Mouse (Mus musculus): ENCODE results near the gene Egfem1.
A peak's percentile ranks its signal among the peaks of the same experiment; 100 is the strongest.

Egfem1 gene

GRCm38 (mm10) chr3:29292251-29292650 is 210.4 kb downstream of the Egfem1 start:
- no peak for TF ChIP-seq POU5F1 (IDR thresholded peaks at IDR 0.05; ENCODE audit: borderline replicate concordance, low read length)
- TF ChIP-seq NANOG (IDR thresholded peaks at IDR 0.05; ENCODE audit: borderline replicate concordance, low read length), result no peak
- TF ChIP-seq CTCF (conservative IDR thresholded peaks at IDR 0.05; ENCODE audit: low read length), result no peak

GRCm38 (mm10) chr3:29293230-29293629 is 211.4 kb downstream of the Egfem1 start:
- Histone ChIP-seq H3K27me3 (ENCODE audit: insufficient read depth, low read length) (no peaks in the 10 kb centered on the region), H3K36me3 (ENCODE audit: insufficient read depth, low read length) (no peaks in the 10 kb centered on the region), H3K4me1 (replicated peaks; ENCODE audit: low read depth, low read length) (no peaks in the 10 kb centered on the region), H3K4me3 (replicated peaks; ENCODE audit: low read length) (no peak overlapping the region), H3K9me3 (ENCODE audit: low read length) (no peaks in the 10 kb centered on the region)
- no peak for TF ChIP-seq POU5F1 (IDR thresholded peaks at IDR 0.05; ENCODE audit: borderline replicate concordance, low read length)
- TF ChIP-seq CTCF (conservative IDR thresholded peaks at IDR 0.05; ENCODE audit: low read length), result no peak
- TF ChIP-seq NANOG (IDR thresholded peaks at IDR 0.05; ENCODE audit: borderline replicate concordance, low read length), result no peak

More at GRCm38 (mm10) chr3:29292251-29292650, 210.4 kb downstream of the Egfem1 start:
- Histone ChIP-seq H3K4me3 (replicated peaks; ENCODE audit: low read length) (no peak overlapping the region), H3K36me3 (ENCODE audit: insufficient read depth, low read length) (no peaks in the 10 kb centered on the region), H3K27me3 (ENCODE audit: insufficient read depth, low read length) (no peaks in the 10 kb centered on the region), H3K9me3 (ENCODE audit: low read length) (no peaks in the 10 kb centered on the region), H3K4me1 (replicated peaks; ENCODE audit: low read depth, low read length) (no peaks in the 10 kb centered on the region)

- no peak for TF ChIP-seq NANOG (IDR thresholded peaks at IDR 0.05; ENCODE audit: borderline replicate concordance, low read length)
- no peak for TF ChIP-seq POU5F1 (IDR thresholded peaks at IDR 0.05; ENCODE audit: borderline replicate concordance, low read length)
- TF ChIP-seq CTCF (conservative IDR thresholded peaks at IDR 0.05; ENCODE audit: low read length), result no peak
- Histone ChIP-seq H3K9me3 (ENCODE audit: low read length) (no peaks in the 10 kb centered on the region), H3K27me3 (ENCODE audit: insufficient read depth, low read length) (no peaks in the 10 kb centered on the region), H3K4me3 (replicated peaks; ENCODE audit: low read length) (no peak overlapping the region), H3K4me1 (replicated peaks; ENCODE audit: low read depth, low read length) (no peaks in the 10 kb centered on the region), H3K36me3 (ENCODE audit: insufficient read depth, low read length) (no peaks in the 10 kb centered on the region)
These were observed 260.5 kb downstream of the Egfem1 start for GRCm38 (mm10) chr3:29342223-29342791.

DNA sequence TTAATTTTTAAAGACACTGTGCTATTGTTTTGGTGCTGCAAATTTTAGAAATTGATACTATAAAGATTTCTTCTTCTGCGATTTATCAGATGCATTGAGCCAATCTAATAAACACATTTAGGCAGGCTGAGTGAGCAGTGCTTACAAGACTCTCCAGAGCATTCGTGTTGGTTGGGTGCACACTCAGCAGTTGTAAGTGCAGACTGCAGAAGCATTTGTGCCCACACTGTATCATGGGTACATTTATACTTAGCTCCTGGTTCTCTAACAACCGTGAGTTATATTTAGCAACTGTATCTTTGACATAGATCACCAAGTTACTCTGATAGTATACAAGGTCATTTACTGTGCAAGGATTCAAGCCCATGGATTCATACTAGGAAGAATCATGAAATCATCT is 264.0 kb downstream of the Egfem1 start:
- Histone ChIP-seq H3K9me3 (ENCODE audit: low read length) (no peaks in the 10 kb centered on the region), H3K27me3 (ENCODE audit: insufficient read depth, low read length) (no peaks in the 10 kb centered on the region), H3K36me3 (ENCODE audit: insufficient read depth, low read length) (no peaks in the 10 kb centered on the region), H3K4me3 (replicated peaks; ENCODE audit: low read length) (no peak overlapping the region), H3K4me1 (replicated peaks; ENCODE audit: low read depth, low read length) (no peaks in the 10 kb centered on the region)
- no peak for TF ChIP-seq NANOG (IDR thresholded peaks at IDR 0.05; ENCODE audit: borderline replicate concordance, low read length)
- TF ChIP-seq POU5F1 (IDR thresholded peaks at IDR 0.05; ENCODE audit: borderline replicate concordance, low read length), result no peak
- TF ChIP-seq CTCF (conservative IDR thresholded peaks at IDR 0.05; ENCODE audit: low read length), result no peak

DNA sequence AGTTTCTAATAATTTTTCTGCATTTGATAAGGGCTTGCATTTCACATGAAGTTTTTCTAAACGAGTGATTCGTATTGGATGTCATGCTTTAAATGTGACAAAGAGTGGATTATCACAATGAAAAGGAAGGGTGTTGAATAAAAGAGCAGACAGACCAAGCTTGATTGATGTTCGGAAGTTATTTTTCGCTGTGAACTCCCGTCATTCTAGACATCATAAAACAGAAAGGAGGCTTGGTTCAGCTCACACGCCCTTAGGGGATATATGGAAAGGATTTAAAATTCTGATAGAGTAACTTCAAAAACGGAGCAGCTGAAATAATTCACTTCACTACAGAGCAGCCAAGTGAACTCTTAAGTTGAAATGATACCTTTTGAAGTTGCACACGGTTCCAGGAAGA is 285.1 kb downstream of the Egfem1 start:
- Histone ChIP-seq H3K27me3 (ENCODE audit: insufficient read depth, low read length) (no peaks in the 10 kb centered on the region), H3K4me1 (replicated peaks; ENCODE audit: low read depth, low read length) (no peaks in the 10 kb centered on the region), H3K36me3 (ENCODE audit: insufficient read depth, low read length) (no peaks in the 10 kb centered on the region), H3K9me3 (ENCODE audit: low read length) (no peaks in the 10 kb centered on the region), H3K4me3 (replicated peaks; ENCODE audit: low read length) (no peak overlapping the region)
- no peak for TF ChIP-seq CTCF (conservative IDR thresholded peaks at IDR 0.05; ENCODE audit: low read length)
- TF ChIP-seq NANOG (IDR thresholded peaks at IDR 0.05; ENCODE audit: borderline replicate concordance, low read length), result no peak
- no peak for TF ChIP-seq POU5F1 (IDR thresholded peaks at IDR 0.05; ENCODE audit: borderline replicate concordance, low read length)

DNA sequence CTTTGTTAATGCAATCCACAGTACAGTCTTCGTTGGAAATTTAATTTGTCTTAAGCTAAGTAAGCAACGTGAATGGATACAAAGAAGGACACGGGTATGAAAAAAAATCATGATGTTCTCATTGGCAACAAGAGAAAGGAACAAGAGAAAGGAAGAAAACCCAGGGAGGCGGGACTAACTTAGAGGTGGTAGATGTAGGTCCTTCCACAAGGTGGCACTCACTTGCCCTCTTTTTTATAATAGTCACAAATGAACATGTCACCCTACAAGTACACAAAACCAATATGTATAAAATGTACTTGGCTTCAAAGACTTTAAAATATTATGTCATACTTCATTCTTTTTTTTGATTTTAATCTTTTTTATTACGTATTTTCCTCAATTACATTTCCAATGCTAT is 288.7 kb downstream of the Egfem1 start:
- Histone ChIP-seq H3K36me3 (ENCODE audit: insufficient read depth, low read length) (no peaks in the 10 kb centered on the region), H3K4me3 (replicated peaks; ENCODE audit: low read length) (no peak overlapping the region), H3K27me3 (ENCODE audit: insufficient read depth, low read length) (no peaks in the 10 kb centered on the region), H3K4me1 (replicated peaks; ENCODE audit: low read depth, low read length) (no peaks in the 10 kb centered on the region), H3K9me3 (ENCODE audit: low read length) (no peaks in the 10 kb centered on the region)
- TF ChIP-seq CTCF (conservative IDR thresholded peaks at IDR 0.05; ENCODE audit: low read length), result peak; percentile 15; the same call in 1 of the 2 replicates
- no peak for TF ChIP-seq NANOG (IDR thresholded peaks at IDR 0.05; ENCODE audit: borderline replicate concordance, low read length)
- TF ChIP-seq POU5F1 (IDR thresholded peaks at IDR 0.05; ENCODE audit: borderline replicate concordance, low read length), result no peak

- TF ChIP-seq NANOG (IDR thresholded peaks at IDR 0.05; ENCODE audit: borderline replicate concordance, low read length), result no peak
- TF ChIP-seq POU5F1 (IDR thresholded peaks at IDR 0.05; ENCODE audit: borderline replicate concordance, low read length), result no peak
- no peak for TF ChIP-seq CTCF (conservative IDR thresholded peaks at IDR 0.05; ENCODE audit: low read length)
- no peaks in the 10 kb centered on the region for H3K9me3 ChIP-seq (ENCODE audit: low read length)
- H3K36me3 ChIP-seq (ENCODE audit: insufficient read depth, low read length), result no peaks in the 10 kb centered on the region
- H3K4me1 ChIP-seq (replicated peaks; ENCODE audit: low read depth, low read length), result no peaks in the 10 kb centered on the region
- H3K4me3 ChIP-seq (replicated peaks; ENCODE audit: low read length), result no peak overlapping the region
- H3K27me3 ChIP-seq (ENCODE audit: insufficient read depth, low read length), result no peaks in the 10 kb centered on the region
These were observed 299.4 kb downstream of the Egfem1 start for GRCm38 (mm10) chr3:29381255-29381654.

- Histone ChIP-seq H3K9me3 (ENCODE audit: low read length) (no peaks in the 10 kb centered on the region), H3K4me3 (replicated peaks; ENCODE audit: low read length) (no peak overlapping the region), H3K4me1 (replicated peaks; ENCODE audit: low read depth, low read length) (no peaks in the 10 kb centered on the region), H3K36me3 (ENCODE audit: insufficient read depth, low read length) (no peaks in the 10 kb centered on the region), H3K27me3 (ENCODE audit: insufficient read depth, low read length) (no peaks in the 10 kb centered on the region)
- TF ChIP-seq NANOG (IDR thresholded peaks at IDR 0.05; ENCODE audit: borderline replicate concordance, low read length) (no peak), CTCF (conservative IDR thresholded peaks at IDR 0.05; ENCODE audit: low read length) (no peak), POU5F1 (IDR thresholded peaks at IDR 0.05; ENCODE audit: borderline replicate concordance, low read length) (no peak)
These were observed 317.2 kb downstream of the Egfem1 start for GRCm38 (mm10) chr3:29399064-29399463.

- Histone ChIP-seq H3K4me3 (replicated peaks; ENCODE audit: low read length) (no peak overlapping the region), H3K36me3 (ENCODE audit: insufficient read depth, low read length) (no peaks in the 10 kb centered on the region), H3K4me1 (replicated peaks; ENCODE audit: low read depth, low read length) (no peaks in the 10 kb centered on the region), H3K9me3 (ENCODE audit: low read length) (no peaks in the 10 kb centered on the region), H3K27me3 (ENCODE audit: insufficient read depth, low read length) (no peaks in the 10 kb centered on the region)
- no peak for TF ChIP-seq NANOG (IDR thresholded peaks at IDR 0.05; ENCODE audit: borderline replicate concordance, low read length)
- no peak for TF ChIP-seq POU5F1 (IDR thresholded peaks at IDR 0.05; ENCODE audit: borderline replicate concordance, low read length)
- TF ChIP-seq CTCF (conservative IDR thresholded peaks at IDR 0.05; ENCODE audit: low read length), result no peak
These were observed 339.8 kb downstream of the Egfem1 start for GRCm38 (mm10) chr3:29421634-29422033.

Data from E14TG2a.4 (cell line).